Mouse (Mus musculus): ENCODE measurements at regions not wholly inside any gene's neighbourhood (a gene's known extent, or its start where the extent isn't known, plus 50 kb on each side); places are given as distances from the start of the nearest gene placed in this dataset.

- no peak for DNase-seq (ENCODE audit: low read depth, low spot score)
Observed at GRCm38 (mm10) chr10:37079535-37079934, 59.2 kb downstream of the Marcks start.

DNA sequence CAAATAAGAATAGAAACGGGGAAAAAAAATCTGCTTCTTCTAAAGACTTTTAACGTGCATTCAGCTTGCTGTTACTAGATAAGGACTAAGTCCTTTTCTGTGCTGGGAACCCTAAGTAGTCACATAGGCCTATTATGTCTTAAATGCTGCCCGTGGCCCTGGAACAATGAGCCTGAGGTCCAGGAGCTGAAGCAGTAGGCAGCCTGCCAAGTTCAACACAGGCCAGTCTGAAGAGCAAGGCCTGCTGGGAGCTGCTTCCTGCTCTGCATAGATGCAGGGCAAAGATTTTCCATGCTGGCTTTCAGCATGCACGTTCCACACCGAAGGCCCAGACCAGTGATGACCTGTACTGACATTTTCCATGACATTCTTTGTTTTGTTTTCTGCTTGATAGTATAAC lies 60.3 kb downstream of the Marcks start:
- peak; percentile 21 for DNase-seq (ENCODE audit: low read depth, low spot score)

DNA sequence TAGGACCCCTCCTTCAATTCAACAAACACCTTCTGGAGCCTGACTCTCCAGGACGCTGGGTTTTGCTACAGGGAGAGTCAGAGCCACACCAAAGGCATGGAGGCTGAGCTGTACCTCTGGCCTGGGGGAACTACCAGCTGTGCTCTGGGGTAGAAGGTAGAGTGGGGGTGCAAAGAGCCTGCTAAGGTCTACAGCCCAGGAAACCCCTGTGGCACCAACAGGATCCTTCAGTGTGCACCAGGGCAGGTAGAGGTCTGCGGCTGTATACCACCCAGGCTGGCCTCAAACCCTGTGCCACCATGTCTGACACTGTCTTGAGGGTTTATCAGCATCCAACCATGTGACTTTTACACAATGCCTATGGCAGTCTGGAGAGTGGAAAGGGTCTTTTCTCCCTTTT lies 61.0 kb downstream of the Marcks start:
- DNase-seq (ENCODE audit: low read depth, low spot score), result no peak

GRCm38 (mm10) chr10:37072834-37073233 lies 65.9 kb downstream of the Marcks start:
- peak; percentile 69 for DNase-seq (ENCODE audit: low read depth, low spot score)

DNA sequence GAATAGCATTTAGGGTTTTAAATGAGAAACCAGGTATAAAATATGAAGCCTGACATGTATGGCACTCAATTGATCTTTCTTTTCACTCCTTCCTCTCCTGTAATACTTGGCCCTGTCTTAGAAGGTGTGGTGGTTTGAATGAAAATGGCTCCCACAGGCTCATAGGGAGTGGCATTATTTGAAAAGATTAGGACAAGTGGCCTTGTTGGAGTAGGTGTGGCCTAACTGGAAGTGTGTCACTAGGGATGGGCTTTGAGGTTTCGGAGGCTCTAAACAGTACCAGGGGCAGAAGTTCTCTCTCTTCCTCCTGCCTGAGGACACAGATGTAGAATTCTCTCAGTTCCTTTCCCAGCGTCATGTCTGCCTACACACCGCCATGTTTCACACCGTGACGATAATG lies 66.7 kb downstream of the Marcks start:
- peak; percentile 50 for DNase-seq (ENCODE audit: low read depth, low spot score)

- DNase-seq (ENCODE audit: low read depth, low spot score), result no peak
Observed at GRCm38 (mm10) chr10:37071420-37071819, 67.3 kb downstream of the Marcks start.
